Mouse (Mus musculus): Measurements from ENCODE around the gene Dner.

DNA sequence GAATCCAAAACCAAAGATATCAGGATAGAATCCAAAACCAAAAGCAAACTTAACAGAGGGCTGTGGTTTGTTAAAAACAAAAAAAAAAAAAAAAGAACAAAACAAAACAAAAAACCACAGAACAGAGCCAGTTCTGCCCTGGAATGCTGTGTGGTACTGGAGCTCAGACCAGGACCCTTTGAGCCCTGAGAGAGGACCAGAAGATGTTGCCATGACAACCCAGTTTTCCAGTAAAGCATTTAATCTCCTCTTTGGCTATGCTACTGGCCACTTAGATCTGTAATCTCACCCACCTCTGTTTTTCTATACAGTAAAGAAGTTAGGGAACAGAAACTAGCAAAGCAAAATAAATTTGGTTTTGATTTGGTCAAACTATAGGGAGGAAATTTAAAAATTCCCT is 79.9 kb downstream of the Dner start:
- TF ChIP-seq CTCF (IDR thresholded peaks at IDR 0.05; ENCODE audit: extremely low read depth, insufficient read length, insufficient replicate concordance, low read depth, low read length) = no peak
- no peak for TF ChIP-seq POLR2A (IDR thresholded peaks at IDR 0.05; ENCODE audit: low read depth, low read length)
